Mouse (Mus musculus): ENCODE measurements around the gene Chmp4b.

The Chmp4b gene

DNA sequence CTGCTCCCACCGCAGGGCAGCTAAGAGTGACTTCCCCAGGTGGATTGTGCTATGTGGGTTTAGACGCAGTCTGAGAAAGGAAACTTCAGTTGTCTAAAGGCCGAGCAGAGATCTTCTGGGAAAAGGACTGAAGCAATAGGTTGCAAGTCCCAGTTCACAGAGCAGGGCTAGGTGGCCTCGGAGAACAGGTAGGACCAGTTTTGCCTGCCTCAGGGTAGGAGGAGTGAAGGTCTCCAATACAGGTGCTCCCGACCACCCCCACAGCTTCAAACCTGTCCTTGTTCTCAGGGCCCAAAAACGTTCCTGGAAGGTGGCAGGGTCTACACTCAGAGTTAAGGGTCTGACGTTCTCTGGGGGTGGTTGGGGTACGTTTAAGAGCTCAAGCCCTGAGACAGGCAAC lies at the start of gene Chmp4b:
TSS of gene Chmp4b (plus strand) at position 343 of the 400 bp plus-strand sequence.
- DNase-seq (ENCODE audit: low spot score in 2 of 2): no peak

DNA sequence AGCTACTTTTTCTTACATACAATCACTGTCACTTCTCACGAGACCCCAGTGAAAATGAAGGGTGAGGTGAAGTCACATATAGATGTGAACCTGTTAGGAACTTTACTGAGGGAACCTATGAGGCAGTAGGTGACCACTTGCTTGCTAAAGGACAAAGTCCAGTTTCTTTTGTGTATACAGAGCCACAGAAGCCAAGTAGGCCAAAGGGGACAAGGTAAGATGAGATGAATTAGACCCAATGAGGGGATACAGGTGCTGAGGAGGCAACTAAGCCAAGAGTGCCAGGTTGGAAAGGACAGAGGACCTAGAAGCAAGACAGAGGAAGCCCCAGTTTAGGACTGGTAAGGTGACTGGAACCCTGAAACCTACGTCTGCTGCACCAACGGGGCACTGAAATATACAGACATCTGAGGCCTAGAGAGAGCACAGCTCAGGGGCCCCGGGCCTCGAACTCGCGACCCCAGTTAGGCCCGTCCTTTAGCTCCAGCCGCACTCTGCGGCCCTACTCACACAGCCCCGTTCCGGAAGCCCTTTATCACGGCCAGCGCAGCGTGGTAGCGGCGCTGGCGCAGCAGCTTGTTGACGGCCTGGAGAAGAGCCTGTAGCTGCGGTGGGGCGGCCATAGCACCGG lies 48.4 kb upstream of the Chmp4b start:
- DNase-seq (ENCODE audit: low spot score in 2 of 2): no peak

DNA sequence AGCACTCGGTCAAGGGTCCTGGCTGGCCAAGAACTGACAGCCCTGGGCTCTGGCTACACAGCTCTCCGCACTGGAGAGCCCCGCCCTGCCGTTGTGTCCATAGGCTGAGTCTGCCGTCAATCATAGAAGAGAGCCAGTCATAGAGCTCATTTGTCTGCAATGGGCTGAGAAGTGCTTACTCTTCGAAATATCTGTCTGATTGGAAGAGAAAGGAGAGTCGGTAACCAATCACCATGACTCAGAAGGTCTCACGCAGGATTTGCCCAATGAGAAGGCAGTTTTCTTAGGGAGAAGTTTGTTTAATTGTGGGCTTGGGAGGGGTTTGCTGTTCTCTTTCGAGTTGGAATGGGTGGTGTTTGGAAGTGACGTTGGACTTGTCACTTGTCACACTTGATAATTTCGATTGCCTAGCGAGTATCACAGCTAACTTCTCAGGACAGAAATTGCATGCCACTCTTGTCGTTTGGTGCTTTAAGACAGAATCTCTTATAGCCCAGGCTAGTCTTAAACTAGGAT lies 47.8 kb upstream of the Chmp4b start, which contains the start of gene Pxmp4:
TSS of gene Pxmp4 (minus strand) at position 71 of the 516 bp plus-strand sequence.
- DNase-seq (ENCODE audit: low spot score in 2 of 2): peak; percentile 99

DNA sequence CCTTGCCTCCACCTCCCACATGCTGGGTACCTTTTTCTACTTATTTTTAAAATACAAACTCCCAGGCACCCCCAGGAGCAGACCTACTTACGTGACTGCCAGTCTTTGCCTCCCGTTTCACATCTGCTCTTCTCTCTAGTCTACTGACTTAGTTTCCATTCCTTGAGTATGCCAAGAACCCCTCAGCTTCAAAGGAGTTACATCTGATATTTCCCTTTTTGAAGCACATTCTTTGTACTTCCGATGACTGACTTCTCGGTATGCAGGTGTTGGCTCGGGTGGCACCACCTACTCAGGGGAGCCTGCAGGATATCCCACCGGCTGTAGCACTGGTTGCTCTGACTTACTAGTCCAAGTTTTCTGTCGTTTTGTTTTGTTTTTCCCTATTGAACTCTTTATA lies 47.3 kb upstream of the Chmp4b start:
- DNase-seq (ENCODE audit: low spot score in 2 of 2): no peak

DNA sequence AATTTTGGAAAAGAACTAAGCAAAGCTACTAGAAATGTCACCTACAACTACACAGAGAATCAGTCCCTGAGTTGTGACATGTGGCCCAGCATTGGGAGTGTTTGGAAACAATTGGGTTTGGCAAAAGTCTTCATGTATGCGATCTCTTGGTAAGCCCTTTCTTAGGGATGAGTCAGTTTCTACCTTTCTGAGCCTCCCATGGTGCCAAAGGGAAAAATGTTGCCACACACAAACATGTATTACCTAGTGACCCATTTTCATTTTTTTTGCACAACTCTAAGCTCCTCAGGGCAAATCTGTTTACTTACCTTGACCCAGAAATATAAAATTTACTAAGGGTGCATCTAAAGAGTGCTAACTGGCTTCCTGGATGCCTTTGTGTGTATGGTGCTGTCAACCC lies 44.5 kb upstream of the Chmp4b start:
- no peak for DNase-seq (ENCODE audit: low spot score in 2 of 2)

DNA sequence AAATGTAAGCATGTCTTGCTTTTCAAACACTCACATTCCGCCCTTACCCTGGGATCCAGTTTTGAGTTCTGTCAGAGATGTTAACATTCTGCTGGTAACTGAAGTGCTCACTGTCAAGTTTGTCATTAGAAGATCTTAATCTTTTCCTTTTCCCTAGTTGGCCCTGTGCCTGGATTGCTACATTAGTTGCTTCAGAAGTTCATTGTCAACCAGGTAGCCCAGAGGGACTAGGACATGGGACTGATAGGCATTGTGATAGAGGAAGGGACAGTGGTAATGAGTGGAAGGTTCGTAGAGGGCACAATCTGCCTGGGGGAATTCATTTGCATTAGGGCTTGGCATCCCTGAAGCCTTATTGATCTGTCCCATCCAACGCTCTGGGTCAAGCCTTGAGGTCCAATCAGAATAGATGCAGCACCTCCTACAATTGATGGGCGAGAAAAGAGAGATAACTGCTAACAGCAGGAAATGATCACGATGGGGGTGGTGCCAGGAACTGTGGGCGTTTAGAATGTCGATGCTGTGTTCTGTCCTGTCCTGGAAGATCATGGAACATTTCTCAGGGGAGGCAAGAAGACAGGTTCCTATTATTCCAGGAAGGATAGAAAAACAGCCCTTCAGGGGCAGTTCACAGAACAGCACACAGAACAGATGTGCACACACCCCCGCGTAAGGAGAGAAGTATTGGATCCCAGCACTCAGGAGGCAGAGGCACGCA lies 42.3 kb upstream of the Chmp4b start:
- DNase-seq (ENCODE audit: low spot score in 2 of 2): no peak

DNA sequence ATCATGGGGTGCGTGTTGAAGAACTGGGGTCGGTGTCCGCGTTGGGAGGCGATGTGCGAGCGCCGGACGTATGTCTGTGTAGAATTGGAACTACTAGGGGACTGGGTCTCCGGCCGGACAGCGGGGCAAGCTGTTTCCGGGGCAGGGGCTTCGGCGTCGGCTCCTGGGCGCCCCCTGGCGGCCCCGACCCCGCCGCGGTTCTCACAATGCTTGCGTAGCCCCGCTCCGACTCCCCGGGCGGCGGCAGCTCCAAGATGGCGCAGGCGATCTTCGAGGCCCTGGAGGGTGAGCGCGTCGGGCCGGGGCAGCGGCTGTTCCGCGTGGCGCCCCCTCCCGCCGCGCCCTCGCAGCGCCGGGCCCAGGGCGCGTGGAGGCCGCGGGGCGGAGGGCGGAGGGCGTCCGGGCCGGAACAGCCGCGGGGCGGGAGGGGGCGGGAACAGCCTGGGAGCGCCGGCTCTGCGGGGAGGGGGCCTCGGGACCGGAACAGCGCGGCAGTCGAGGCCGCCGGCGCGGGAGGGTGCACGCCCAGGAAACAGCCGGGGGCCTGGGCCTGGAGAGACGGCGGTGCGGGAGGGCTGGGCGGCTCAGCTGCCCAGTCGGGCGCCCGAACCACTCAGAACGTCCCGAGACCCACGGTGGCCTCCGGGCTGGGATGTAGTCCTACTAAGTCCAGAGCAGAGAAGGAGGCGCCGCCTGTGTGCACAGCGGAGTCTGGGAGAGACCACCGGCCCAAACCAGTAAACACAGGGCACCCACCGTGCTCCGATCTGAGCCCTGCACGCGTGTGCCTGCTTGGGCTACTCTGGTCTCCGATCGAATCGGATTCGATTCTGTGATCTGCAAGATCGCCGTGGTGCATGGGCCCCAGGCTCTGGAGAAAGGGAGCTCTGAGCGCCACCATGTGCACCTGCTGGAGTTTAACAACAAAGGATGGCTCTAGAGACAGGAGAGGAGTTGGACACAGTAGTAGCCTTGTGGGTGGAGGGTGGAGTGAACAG lies 38.1 kb upstream of the Chmp4b start, which contains the start of the genes Zfp341 and 4930519P11Rik:
TSS of gene Zfp341 (plus strand) at position 180 of the 998 bp plus-strand sequence.
TSS of gene 4930519P11Rik (minus strand) at position 320 of the 998 bp plus-strand sequence.
- DNase-seq (ENCODE audit: low spot score in 2 of 2): peak; percentile 78 to 80

DNA sequence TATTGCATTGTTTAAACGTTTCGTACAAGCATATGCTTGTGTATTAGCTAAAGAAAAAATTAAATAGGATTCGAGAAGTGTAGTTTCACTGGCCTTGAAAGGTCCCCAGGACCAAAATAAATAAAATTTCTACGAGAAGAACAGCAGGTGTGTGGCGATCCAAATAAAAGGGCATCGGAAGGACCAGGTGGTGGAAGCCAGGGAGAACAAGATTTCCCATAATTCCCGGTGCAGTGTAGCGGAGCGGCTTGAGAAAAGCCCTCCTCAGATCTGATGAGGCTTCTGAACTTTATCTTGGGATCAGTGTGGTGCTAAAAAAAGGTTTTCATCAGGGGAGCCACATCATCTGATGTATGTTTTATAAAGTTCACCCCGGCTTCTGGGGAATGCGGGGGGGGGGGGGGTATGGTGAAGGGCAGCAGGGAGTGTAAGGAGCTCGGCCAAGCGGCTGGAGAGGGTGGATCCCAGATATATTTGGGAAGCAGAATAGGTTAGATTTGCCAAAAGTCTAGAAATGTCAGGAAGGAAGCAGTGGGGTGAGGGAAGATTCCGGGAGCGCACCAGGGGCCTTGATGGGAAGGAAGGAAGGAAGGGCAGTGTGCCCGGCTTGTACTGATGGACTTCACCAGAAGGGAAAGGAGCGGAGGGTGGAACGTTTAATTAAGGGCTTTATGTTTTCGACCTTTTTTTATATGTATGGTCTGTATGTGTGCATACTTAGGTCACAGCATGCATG lies 36.5 kb upstream of the Chmp4b start:
- DNase-seq (ENCODE audit: low spot score in 2 of 2): no peak

DNA sequence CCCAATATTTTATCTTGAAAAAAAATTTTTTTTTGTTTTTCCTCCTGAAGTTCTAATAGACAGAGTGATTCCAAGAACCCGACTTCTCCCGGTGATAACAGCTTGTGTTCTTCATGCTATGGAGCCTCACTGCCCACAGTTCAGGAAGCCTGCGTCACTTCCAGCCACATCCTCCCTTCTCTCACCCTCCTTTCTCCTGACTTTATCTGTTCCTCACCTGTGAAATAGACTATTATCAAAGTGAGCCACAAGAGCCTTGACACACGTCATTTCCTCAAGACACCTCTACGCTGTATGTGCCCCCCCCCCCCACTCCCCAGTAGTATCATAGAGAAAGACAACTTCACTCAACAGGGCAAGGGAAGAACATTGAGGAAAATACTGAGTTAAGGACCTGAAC lies 35.8 kb upstream of the Chmp4b start:
- no peak for DNase-seq (ENCODE audit: low spot score in 2 of 2)

DNA sequence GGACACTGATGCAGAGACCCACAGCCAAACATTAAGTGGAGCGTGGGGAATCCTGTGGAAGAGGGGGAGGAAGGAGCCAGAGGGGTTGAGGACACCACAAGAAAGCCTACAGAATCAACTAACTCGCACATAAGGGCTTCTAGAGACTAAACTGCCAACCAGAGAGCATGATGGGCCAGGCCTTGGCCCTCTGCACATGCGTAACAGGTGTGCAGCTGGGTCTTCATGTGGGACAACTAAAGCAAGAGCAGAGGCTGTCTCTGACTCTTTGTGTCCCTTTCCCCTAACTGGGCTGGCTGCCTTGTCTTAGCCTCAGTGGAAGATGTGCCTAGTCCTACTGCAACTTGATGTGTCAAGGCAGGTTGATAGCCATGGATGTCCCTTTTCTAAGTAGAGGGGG lies 34.4 kb upstream of the Chmp4b start:
- DNase-seq (ENCODE audit: low spot score in 2 of 2): no peak

DNA sequence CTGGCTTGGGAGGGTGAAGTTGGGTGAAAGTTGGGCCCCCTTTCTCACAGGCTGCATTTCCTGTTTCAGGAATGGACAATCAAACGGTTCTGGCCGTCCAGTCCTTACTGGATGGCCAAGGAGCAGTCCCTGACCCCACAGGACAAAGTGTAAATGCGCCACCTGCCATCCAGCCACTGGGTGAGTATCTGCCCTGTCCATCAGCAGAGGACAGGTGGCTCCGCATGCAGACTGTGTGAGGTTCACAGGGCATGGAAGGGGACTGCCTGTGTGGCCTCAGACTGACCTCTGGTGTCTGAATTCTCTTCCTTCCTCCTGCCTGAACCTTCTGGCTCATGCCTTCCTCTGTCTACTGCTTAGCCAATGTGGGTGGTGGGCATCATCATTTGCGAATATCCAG lies 29.8 kb upstream of the Chmp4b start:
- no peak for DNase-seq (ENCODE audit: low spot score in 2 of 2)

DNA sequence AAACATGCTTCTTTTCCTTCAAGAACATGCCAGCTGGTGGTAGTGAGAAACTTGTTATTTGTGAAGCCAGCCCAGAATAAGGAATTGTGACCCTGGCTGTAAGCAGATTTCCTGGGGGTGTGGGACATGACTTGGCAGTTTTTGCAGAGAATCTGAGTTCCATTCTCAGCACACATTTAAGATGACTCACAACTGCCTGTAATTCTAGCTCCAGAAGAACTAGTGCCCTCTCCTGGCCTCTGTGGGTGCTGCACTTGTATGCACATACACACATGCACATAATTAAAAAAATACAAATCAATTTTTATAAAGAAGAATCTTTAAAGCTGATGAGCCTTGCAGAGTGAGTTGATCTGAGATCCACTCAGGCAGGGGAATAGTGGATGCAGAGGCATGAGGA lies 27.4 kb upstream of the Chmp4b start:
- DNase-seq (ENCODE audit: low spot score in 2 of 2): no peak

DNA sequence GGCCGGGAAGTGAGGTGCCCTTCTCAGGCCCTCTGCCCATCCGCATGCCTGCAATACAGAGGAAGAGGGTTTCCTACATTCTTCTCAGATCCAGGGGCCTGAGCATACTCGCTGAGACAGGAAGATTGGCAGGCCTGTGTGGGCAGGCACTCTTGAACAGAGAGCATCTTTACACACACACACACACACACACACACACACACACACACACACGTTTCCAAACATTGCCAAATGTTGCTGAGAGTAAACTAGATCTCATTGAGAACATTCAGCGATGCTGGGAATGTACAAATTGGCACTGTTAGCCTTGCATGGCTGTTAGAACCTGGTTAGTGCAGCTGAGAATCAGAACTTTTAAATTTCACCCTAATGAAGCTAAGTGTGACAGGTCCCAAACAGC lies 21.0 kb upstream of the Chmp4b start:
- DNase-seq (ENCODE audit: low spot score in 2 of 2): no peak

DNA sequence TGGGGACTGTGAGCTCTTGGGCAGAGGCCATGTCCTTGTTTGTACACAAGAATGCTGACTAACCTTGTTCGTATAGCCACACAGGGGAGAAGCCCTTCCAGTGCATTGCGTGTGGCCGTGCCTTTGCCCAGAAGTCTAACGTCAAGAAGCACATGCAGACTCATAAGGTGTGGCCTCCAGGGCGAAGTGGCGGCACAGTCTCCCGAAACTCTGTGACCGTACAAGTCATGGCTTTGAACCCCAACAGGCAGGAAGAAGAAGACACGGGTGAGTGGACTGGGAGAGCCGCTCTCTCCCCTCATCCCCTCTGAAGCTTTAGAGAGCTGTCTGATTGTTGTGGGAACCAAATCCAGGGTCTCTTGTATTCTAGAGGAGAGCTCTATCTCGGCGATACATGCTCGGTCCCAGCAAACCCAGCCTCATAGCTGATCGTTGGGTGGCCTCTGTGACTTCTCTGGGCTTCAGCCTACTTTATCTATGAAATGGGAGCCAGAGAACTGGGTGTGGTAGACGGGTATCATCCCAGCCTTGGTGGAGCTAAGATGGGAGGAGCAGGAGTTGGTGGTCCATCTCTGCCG lies 19.2 kb upstream of the Chmp4b start:
- DNase-seq (ENCODE audit: low spot score in 2 of 2): no peak

DNA sequence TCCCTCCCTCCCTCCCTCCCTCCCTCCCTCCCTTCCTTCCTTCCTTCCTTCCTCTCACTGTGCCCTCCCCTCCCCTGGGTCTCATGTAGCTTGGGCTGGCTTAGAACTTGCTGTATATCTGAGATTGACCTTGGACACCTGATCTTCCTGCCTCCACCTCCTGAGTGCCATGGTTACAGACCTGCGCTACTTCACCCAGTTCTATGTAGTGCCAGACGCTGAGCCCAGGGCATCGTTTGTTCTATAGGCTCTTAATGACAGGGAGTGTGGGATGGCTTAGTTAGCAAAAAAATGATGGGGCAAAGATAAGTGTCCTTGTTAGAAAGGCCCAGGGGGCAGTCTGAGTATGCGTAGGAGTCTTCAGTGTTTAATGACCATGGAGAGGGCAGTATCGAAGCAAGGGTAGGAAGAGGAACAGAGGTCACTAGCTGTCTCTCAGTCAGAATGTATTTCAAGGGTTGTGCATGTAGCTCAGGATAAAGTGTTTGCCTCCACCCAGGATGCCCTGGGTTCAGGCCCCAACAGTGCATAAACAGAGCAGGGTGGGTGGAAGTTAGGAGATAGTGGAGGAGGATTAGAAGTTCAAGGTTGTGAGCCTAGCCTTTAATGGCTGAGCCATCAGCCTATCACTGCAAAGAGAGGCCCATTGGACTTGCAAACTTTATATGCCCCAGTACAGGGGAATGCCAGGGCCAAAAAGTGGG lies 18.3 kb upstream of the Chmp4b start:
- DNase-seq (ENCODE audit: low spot score in 2 of 2): no peak

DNA sequence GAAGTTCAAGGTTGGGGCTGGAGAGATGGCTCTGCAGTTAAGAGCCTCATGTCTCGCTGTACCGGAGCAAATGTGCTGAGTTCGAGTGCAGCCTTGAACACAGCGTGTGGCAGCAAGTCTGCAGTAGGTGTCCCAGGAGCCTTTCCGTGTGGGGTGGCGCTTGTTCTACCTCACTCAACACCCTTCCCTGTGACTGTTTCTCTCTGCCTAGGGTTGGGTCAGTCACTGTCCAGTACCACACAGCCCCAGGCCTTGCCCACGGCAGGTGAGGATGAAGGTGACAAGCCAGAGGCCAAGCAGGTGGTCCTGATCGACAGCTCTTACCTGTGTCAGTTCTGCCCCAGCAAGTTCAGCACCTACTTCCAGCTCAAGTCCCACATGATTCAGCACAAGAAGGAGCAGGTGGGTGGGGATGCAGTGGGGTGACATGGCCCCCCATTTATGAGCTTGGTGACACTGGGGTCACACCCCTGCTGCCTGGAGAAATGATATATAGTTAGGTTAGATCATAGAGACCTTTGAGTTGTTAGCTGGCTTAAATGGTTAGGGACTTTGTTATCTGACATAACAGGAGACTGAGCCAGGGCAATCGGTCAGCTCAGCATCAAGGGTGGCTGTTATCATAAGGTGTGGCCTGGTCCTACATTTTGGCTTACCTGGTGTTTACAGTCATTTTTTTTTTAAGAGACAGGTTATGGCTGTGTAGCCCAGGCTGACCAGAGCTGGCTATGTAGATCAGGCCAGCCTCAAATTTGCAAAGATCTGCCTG lies 17.4 kb upstream of the Chmp4b start:
- no peak for DNase-seq (ENCODE audit: low spot score in 2 of 2)

DNA sequence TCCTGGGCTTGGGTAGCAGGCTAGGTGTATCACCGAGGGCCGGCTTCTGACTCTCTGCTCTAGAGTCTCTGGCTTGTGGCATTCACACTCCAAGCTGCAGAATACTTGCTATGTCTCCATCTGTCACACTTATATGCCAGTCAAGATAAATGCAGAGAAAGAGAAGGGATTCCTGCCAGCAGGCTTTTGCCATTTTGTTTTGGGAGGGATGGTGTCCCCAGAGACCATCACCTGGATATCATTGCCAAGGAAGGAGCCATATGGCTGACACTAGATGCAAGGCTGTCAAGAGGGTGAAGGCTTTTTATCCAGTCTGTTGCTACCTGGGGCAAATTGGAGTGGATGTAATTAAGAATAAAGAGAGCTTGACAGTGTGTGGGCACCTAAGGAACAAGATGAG lies 15.7 kb upstream of the Chmp4b start:
- DNase-seq (ENCODE audit: low spot score in 2 of 2): no peak

DNA sequence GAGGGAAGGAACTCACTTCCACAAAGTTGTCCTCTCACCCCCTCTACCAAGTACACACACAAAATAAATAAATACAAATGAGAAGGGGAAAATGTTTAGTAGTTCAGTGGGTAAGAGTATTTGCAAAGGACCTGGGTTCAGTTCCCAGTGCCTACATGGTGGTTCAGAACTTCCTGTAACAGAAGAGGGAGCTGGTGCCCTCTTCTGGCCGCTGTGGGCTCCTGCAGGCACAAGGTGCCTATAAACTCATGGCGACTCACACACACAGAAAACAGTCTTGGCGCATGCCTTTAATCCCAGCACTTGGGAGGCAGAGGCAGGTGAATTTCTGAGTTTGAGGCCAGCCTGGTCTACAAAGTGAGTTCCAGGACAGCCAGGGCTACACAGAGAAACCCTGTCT lies 13.0 kb upstream of the Chmp4b start:
- no peak for DNase-seq (ENCODE audit: low spot score in 2 of 2)

DNA sequence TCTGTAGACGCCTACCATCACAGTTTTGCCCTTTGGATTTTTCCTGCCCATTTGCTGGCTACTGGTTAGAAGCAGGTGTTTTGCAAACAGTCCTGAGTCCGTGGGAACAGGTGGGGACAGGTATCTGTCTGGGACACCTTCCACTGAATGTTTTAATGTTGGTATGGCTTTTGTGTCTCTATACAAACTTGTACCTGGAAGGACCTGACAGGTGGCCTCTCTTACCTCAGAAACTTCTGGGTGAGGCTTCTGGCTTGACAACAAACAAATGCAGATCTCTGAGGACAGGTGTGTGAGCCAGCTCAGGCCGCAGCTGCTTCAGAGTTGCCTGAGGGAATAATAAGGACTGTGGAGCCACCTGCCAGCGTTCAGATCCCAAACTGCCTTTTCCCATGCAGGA lies 12.4 kb upstream of the Chmp4b start:
- DNase-seq (ENCODE audit: low spot score in 2 of 2): no peak
